Mouse (Mus musculus): ENCODE results near the gene Lman2l. TPM values are rescaled to one million over a fixed set of nuclear protein-coding genes. Genes with fewer than 3 reads are reported as not detected.

The Lman2l gene
- total and polyA plus RNA-seq, 3 experiments, result 8.5 to 19.1 (median 8.8) TPM

GRCm38 (mm10) chr1:36437223-36437622, 7.8 kb downstream of the Lman2l start:
- Histone ChIP-seq H3K9me3 (replicated peaks; ENCODE audit: low read length) (no peaks in the 10 kb centered on the region), H3K4me2 (ENCODE audit: insufficient read depth, low read depth, poor library complexity, severe bottlenecking) (no peak overlapping the region), H3K4me1 (ENCODE audit: control insufficient read depth in 1 of 2, insufficient read depth in 2 of 2) (no peaks in the 10 kb centered on the region), H3K27me3 (replicated peaks) (no peaks in the 10 kb centered on the region), H3K4me3 (replicated peaks in 1 of 3; ENCODE audit: low read depth in 2 of 3, low read length in 2 of 3, poor library complexity in 1 of 3) (no peak overlapping the region), H3K9ac (ENCODE audit: insufficient read depth, low read depth) (no peak overlapping the region), H3K36me3 (replicated peaks in 1 of 2; ENCODE audit: control insufficient read depth in 1 of 2, insufficient read depth in 1 of 2, low read length in 1 of 2) (peaks cover 52 to 92% of the 10 kb centered on the region in 2 experiments), H3K27ac (ENCODE audit: insufficient read depth, low read depth) (no peak overlapping the region), H3K79me2 (replicated peaks; ENCODE audit: control insufficient read depth, extremely low read depth, insufficient read depth, poor library complexity, severe bottlenecking) (no peaks in the 10 kb centered on the region)
- TF ChIP-seq KAT2A (IDR thresholded peaks at IDR 0.05; ENCODE audit: insufficient replicate concordance, low read length), result no peak
- no peak for TF ChIP-seq TBP (conservative IDR thresholded peaks at IDR 0.05; ENCODE audit: low read depth, low read length)
- no peak for TF ChIP-seq CHD1 (IDR thresholded peaks at IDR 0.05; ENCODE audit: low read depth, low read length)
- no peak for TF ChIP-seq MAX (IDR thresholded peaks at IDR 0.05; ENCODE audit: low read length)
- TF ChIP-seq MXI1 (IDR thresholded peaks at IDR 0.05; ENCODE audit: low read depth, low read length), result no peak
- no peak for TF ChIP-seq UBTF (IDR thresholded peaks at IDR 0.05; ENCODE audit: low read depth, low read length)
- TF ChIP-seq USF1 (IDR thresholded peaks at IDR 0.05; ENCODE audit: low read depth, low read length), result no peak
- no peak for TF ChIP-seq ZMIZ1 (IDR thresholded peaks at IDR 0.05; ENCODE audit: low read depth, low read length)
- in situ Hi-C loops (cut with MboI; ENCODE audit: low pct_ligation_motif_present, low pct_unique_long_range_greater_than_20kb, low sequenced_read_pairs), result no loop called here
- DNase-seq (ENCODE audit: extremely low read depth), result no peak
- dilution Hi-C loops (cut with MboI; ENCODE audit: extremely low pct_ligation_motif_present, extremely low pct_unique_long_range_greater_than_20kb, low sequenced_read_pairs), result no loop called here

- TF ChIP-seq EP300 (IDR thresholded peaks at IDR 0.05; ENCODE audit: low read length) (no peak), MAFK (IDR thresholded peaks at IDR 0.05; ENCODE audit: insufficient replicate concordance, low read length) (no peak), MAX (IDR thresholded peaks at IDR 0.05; ENCODE audit: low read length) (no peak), TBP (conservative IDR thresholded peaks at IDR 0.05; ENCODE audit: low read depth, low read length) (no peak), BHLHE40 (IDR thresholded peaks at IDR 0.05; ENCODE audit: low read depth, low read length) (no peak), MEF2A (IDR thresholded peaks at IDR 0.05; ENCODE audit: borderline replicate concordance, low read depth, low read length) (no peak), SMC3 (IDR thresholded peaks at IDR 0.05; ENCODE audit: low read depth, low read length) (no peak), CTCF (conservative IDR thresholded peaks at IDR 0.05 in 1 of 2, IDR thresholded peaks at IDR 0.05 in 1 of 2; ENCODE audit: low read depth in 2 of 2, low read length in 2 of 2) (no peak), USF2 (conservative IDR thresholded peaks at IDR 0.05; ENCODE audit: low read depth, low read length) (no peak), JUN (IDR thresholded peaks at IDR 0.05; ENCODE audit: insufficient read depth, low read depth, low read length) (no peak), E2F4 (IDR thresholded peaks at IDR 0.05; ENCODE audit: insufficient replicate concordance, low read depth, low read length) (no peak), NELFE (IDR thresholded peaks at IDR 0.05; ENCODE audit: low read depth, low read length) (no peak), KAT2A (IDR thresholded peaks at IDR 0.05; ENCODE audit: insufficient replicate concordance, low read length) (no peak), CHD1 (IDR thresholded peaks at IDR 0.05; ENCODE audit: low read depth, low read length) (no peak)
- no peaks in the 10 kb centered on the region for H3K9me3 ChIP-seq (replicated peaks; ENCODE audit: low read length)
- H3K4me1 ChIP-seq (ENCODE audit: control insufficient read depth in 1 of 2, insufficient read depth in 2 of 2), result no peaks in the 10 kb centered on the region
- DNase-seq (ENCODE audit: extremely low read depth), result no peak
- in situ Hi-C loops (cut with MboI; ENCODE audit: low pct_ligation_motif_present, low pct_unique_long_range_greater_than_20kb, low sequenced_read_pairs), result no loop called here
- no peak overlapping the region for H3K27ac ChIP-seq (ENCODE audit: insufficient read depth, low read depth)
- no peak overlapping the region for H3K9ac ChIP-seq (ENCODE audit: insufficient read depth, low read depth)
- H3K4me2 ChIP-seq (ENCODE audit: insufficient read depth, low read depth, poor library complexity, severe bottlenecking), result no peak overlapping the region
- no peak overlapping the region for H3K4me3 ChIP-seq (replicated peaks in 1 of 3; ENCODE audit: low read depth in 2 of 3, low read length in 2 of 3, poor library complexity in 1 of 3)
- H3K27me3 ChIP-seq (replicated peaks), result no peaks in the 10 kb centered on the region
- no peaks in the 10 kb centered on the region for H3K79me2 ChIP-seq (replicated peaks; ENCODE audit: control insufficient read depth, extremely low read depth, insufficient read depth, poor library complexity, severe bottlenecking)
- peaks cover 56 to 92% of the 10 kb centered on the region in 2 experiments for H3K36me3 ChIP-seq (replicated peaks in 1 of 2; ENCODE audit: control insufficient read depth in 1 of 2, insufficient read depth in 1 of 2, low read length in 1 of 2)
- dilution Hi-C loops (cut with MboI; ENCODE audit: extremely low pct_ligation_motif_present, extremely low pct_unique_long_range_greater_than_20kb, low sequenced_read_pairs), result no loop called here
Observed at GRCm38 (mm10) chr1:36436515-36436914, 8.6 kb downstream of the Lman2l start.
